19 mouse cellular contexts compared by ENCODE assay signal in the genomic region with DNA sequence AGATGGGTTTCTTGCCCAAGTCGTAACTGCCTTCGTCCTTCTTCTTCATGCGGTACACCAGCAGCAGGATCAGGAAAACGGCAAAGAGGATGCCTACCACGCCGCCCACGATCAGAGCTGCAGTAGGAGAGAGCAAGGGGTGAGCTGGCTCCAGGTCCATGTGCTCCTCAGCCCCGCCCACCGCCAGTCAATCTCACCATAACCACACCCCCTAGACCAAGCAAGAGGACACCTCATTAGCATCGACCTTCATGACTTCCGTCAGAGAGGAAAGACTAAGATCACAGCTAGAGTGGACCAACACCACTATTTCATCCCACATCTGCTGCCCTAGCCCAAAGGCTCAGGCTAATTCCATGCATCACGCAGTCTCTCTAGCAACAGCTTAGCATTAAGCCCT. TPM values are rescaled to one million over a fixed set of nuclear protein-coding genes. Genes with fewer than 3 reads are reported as not detected.
DNase-seq lines count a peak whose midpoint lies in the region; ATAC-seq and TF ChIP-seq lines count a peak whose summit lies in the region.
"Had no signal": no experiment of that assay in that cellular context is flagged by ENCODE, and none has a peak within 500 bp of the region (broad histone marks: within the 10 kb centered on the region; RNA-seq: fewer than 3 reads in every experiment).

No protein-coding gene starts in this region.

- peaks cover 27% of the 10 kb centered on the region for H3K4me1 ChIP-seq in kidney, embryonic 15.5 days
- H3K4me1 ChIP-seq in stomach, postnatal 0 days (replicated peaks; ENCODE audit: control insufficient read depth, insufficient read depth) = peaks cover 6% of the 10 kb centered on the region
- H3K4me1 ChIP-seq: forebrain, embryonic 15.5 days; midbrain, embryonic 13.5 days had no signal

- H3K9me3 ChIP-seq in kidney, embryonic 15.5 days (replicated peaks) = no peaks in the 10 kb centered on the region
- H3K9me3 ChIP-seq in stomach, postnatal 0 days (ENCODE audit: control insufficient read depth, low read length) = no peaks in the 10 kb centered on the region
- H3K9me3 ChIP-seq: forebrain, embryonic 15.5 days; limb, embryonic 15.5 days; midbrain, embryonic 13.5 days had no signal

- no peaks in the 10 kb centered on the region for H3K27me3 ChIP-seq in kidney, embryonic 15.5 days
- H3K27me3 ChIP-seq in stomach, postnatal 0 days (ENCODE audit: control insufficient read depth, insufficient read depth, low read length) = no peaks in the 10 kb centered on the region
- H3K27me3 ChIP-seq: CH12.LX; forebrain, embryonic 15.5 days; limb, embryonic 15.5 days; midbrain, embryonic 13.5 days had no signal

- no peak overlapping the region for H3K4me3 ChIP-seq in kidney, embryonic 15.5 days (replicated peaks)
- no peak overlapping the region for H3K4me3 ChIP-seq in stomach, postnatal 0 days (ENCODE audit: low read depth, low read length)
- H3K4me3 ChIP-seq: forebrain, embryonic 15.5 days; limb, embryonic 15.5 days; midbrain, embryonic 13.5 days had no signal

- intact Hi-C loops in gastrocnemius, postnatal 36 days (cut with DNase I) = no loop called here

- TF ChIP-seq CTCF in stomach, postnatal 0 days (IDR thresholded peaks at IDR 0.05; ENCODE audit: low read depth) = no peak

- H3K27ac ChIP-seq in kidney, embryonic 15.5 days = no peak overlapping the region
- H3K27ac ChIP-seq in stomach, postnatal 0 days (replicated peaks) = no peak overlapping the region
- H3K27ac ChIP-seq: forebrain, embryonic 15.5 days; limb, embryonic 15.5 days; midbrain, embryonic 13.5 days had no signal

- no peak for ATAC-seq in kidney, embryonic 15.5 days (replicated peaks; ENCODE audit: low FRiP score)
- ATAC-seq in stomach, postnatal 0 days (ENCODE audit: low FRiP score, low TSS enrichment) = peak; percentile 36; the same call in 1 of the 2 replicates
- ATAC-seq: forebrain, embryonic 15.5 days; inflammation-experienced regulatory T-cells, adult 6 months; midbrain, embryonic 13.5 days had no signal

- peak; percentile 62 for DNase-seq in embryo, embryonic 10 days (ENCODE audit: low spot score)
- DNase-seq in embryo, embryonic 9.5 days (ENCODE audit: extremely low spot score) = no peak
- DNase-seq in kidney, adult 8-10 months = peak; percentile 61 to 64
- peak; percentile 66 for DNase-seq in retina, postnatal 1 day
- DNase-seq in retina, embryonic 14.5 days (ENCODE audit: low spot score) = no peak
- DNase-seq in stomach, postnatal 0 days (ENCODE audit: low spot score) = peak; percentile 56
- DNase-seq in gastrocnemius, postnatal 36 days = no peak
- DNase-seq: cerebellum, adult 11-12 months; gastrocnemius, postnatal 10 days; heart, postnatal 36 days; lung, postnatal 36 days; thymus, adult 18-20 months had no signal

- no peak overlapping the region for H3K4me2 ChIP-seq in kidney, embryonic 15.5 days
- no peak overlapping the region for H3K4me2 ChIP-seq in stomach, postnatal 0 days (replicated peaks; ENCODE audit: low read depth)
- H3K4me2 ChIP-seq: forebrain, embryonic 15.5 days; limb, embryonic 15.5 days; midbrain, embryonic 13.5 days had no signal

- WGBS in kidney, embryonic 15.5 days = 22% methylated on average over 12 of the region's 12 CpGs
- WGBS in stomach, postnatal 0 days = 35% methylated on average over 12 of the region's 12 CpGs

- no peak overlapping the region for H3K9ac ChIP-seq in kidney, embryonic 15.5 days
- H3K9ac ChIP-seq in stomach, postnatal 0 days (ENCODE audit: low read length) = no peak overlapping the region
- H3K9ac ChIP-seq: forebrain, embryonic 15.5 days; limb, embryonic 15.5 days; midbrain, embryonic 13.5 days had no signal

- H3K36me3 ChIP-seq in kidney, embryonic 15.5 days = peaks cover 65% of the 10 kb centered on the region
- peaks cover 22% of the 10 kb centered on the region for H3K36me3 ChIP-seq in stomach, postnatal 0 days (ENCODE audit: control insufficient read depth, insufficient read depth, low read length)
- H3K36me3 ChIP-seq: forebrain, embryonic 15.5 days; midbrain, embryonic 13.5 days had no signal

- no peak for TF ChIP-seq EP300 in stomach, postnatal 0 days (optimal IDR thresholded peaks at IDR 0.05)

RNA-seq across cellular contexts. Expression of gene Sdc4, which starts 17.6 kb away (rescaled TPM):
- polyA plus RNA-seq in kidney, embryonic 15.5 days (2015; fragmentation: Nextera tagmentation; extraction: Ambion mirVana) = 149 and 161 TPM in 2 replicates
- 133 and 143 TPM in 2 replicates for polyA plus RNA-seq in stomach, postnatal 0 days (2015; fragmentation: Nextera tagmentation; extraction: Ambion mirVana)
- total RNA-seq in gastrocnemius, postnatal 36 days (2021) = 10 to 100 TPM; 36.5 to 50.3 TPM

RNA-seq across cellular contexts. Expression of gene Matn4, which starts 21.2 kb away (rescaled TPM):
- polyA plus RNA-seq in kidney, embryonic 15.5 days (2015; fragmentation: Nextera tagmentation; extraction: Ambion mirVana) = 1.1 and 2.4 TPM in 2 replicates
- 2.0 and 3.1 TPM in 2 replicates for polyA plus RNA-seq in stomach, postnatal 0 days (2015; fragmentation: Nextera tagmentation; extraction: Ambion mirVana)
- 1 to 10 TPM; 1.5 to 1.7 TPM for total RNA-seq in gastrocnemius, postnatal 36 days (2021)
- total RNA-seq: CH12.LX had no signal

RNA-seq across cellular contexts. Expression of gene Rbpjl, which starts 23.2 kb away (rescaled TPM):
- polyA plus RNA-seq in kidney, embryonic 15.5 days (2015; fragmentation: Nextera tagmentation; extraction: Ambion mirVana) = 0.05 and 0.08 TPM in 2 replicates
- polyA plus RNA-seq in stomach, postnatal 0 days (2015; fragmentation: Nextera tagmentation; extraction: Ambion mirVana) = 0.32 and 0.36 TPM in 2 replicates
- total RNA-seq in gastrocnemius, postnatal 36 days (2021) = not detected
- total RNA-seq: adrenal gland, adult 18-20 months; heart, postnatal 36 days had no signal
- polyA plus RNA-seq: inflammation-experienced regulatory T-cells, adult 6 months; midbrain, embryonic 13.5 days had no signal

RNA-seq across cellular contexts. Expression of gene Sys1, which starts 30.6 kb away (rescaled TPM):
- polyA plus RNA-seq in kidney, embryonic 15.5 days (2015; fragmentation: Nextera tagmentation; extraction: Ambion mirVana) = 59.2 and 64.2 TPM in 2 replicates
- 46.9 and 48.6 TPM in 2 replicates for polyA plus RNA-seq in stomach, postnatal 0 days (2015; fragmentation: Nextera tagmentation; extraction: Ambion mirVana)
- 10 to 100 TPM; 17.2 to 20.3 TPM for total RNA-seq in gastrocnemius, postnatal 36 days (2021)

RNA-seq across cellular contexts. Expression of gene Gm20458, which starts 34.6 kb away (rescaled TPM):
- polyA plus RNA-seq in kidney, embryonic 15.5 days (2015; fragmentation: Nextera tagmentation; extraction: Ambion mirVana) = 7.7 and 8.3 TPM in 2 replicates
- 26.9 and 28.1 TPM in 2 replicates for polyA plus RNA-seq in stomach, postnatal 0 days (2015; fragmentation: Nextera tagmentation; extraction: Ambion mirVana)
- 1 to 10 TPM; 2.5 to 5.3 TPM for total RNA-seq in gastrocnemius, postnatal 36 days (2021)

Comparison
In these comparisons a context has a peak if more than half of its experiments do, and no peak if none do; other contexts are left out.
1. DNase-seq: peak in embryo, embryonic 10 days (single experiment), kidney, adult 8-10 months (2 of 2), retina, postnatal 1 day (single experiment) and stomach, postnatal 0 days (single experiment); none in embryo, embryonic 9.5 days (single experiment), retina, embryonic 14.5 days (single experiment) and gastrocnemius, postnatal 36 days (0 of 2).